Mouse (Mus musculus) heart, postnatal 14 days (tissue): ENCODE data around the gene Sebox. TPM values are rescaled to one million over a fixed set of nuclear protein-coding genes. Genes with fewer than 3 reads are reported as not detected.

ENCODE experiments used
- DNase-seq, 2 experiments: peaks; one replicate each; pipeline ENCODE4 v3.0.0; 2021 to 2022
- intact Hi-C: fragments of 180-260 bp; cut with DNase I; formaldehyde crosslinking; loops from one replicate; pipeline ENCODE4 v1.15.1; 2025
- total RNA-seq, 2 experiments: library from RNA; stranded (reverse); gene quantifications; 2 replicates each; pipeline ENCODE4 v1.2.3; 2021

The Sebox gene
- total RNA-seq, 2 experiments from 2014 or later = not detected

GRCm38 (mm10) chr11:78497071-78497541 is 6.1 kb upstream of the Sebox start:
- intact Hi-C loops = no loop called here
- DNase-seq = peak in 1 of 2 experiments; percentile 17

- DNase-seq = peak; percentile 83 to 87
- intact Hi-C loops = no loop called here
Observed at GRCm38 (mm10) chr11:78497544-78498522, 5.4 kb upstream of the Sebox start, which contains the start of gene Sarm1. Sarm1 (minus strand) TSS chr11:78497754.

- intact Hi-C loops = no loop called here
- DNase-seq = peak; percentile 25 to 49
Observed at GRCm38 (mm10) chr11:78499004-78499403, 4.2 kb upstream of the Sebox start, which contains the start of gene Vtn. Vtn (plus strand) TSS chr11:78499091.

- intact Hi-C loops = no loop called here
- no peak for DNase-seq
Observed at GRCm38 (mm10) chr11:78499543-78499942, 3.7 kb upstream of the Sebox start.

- DNase-seq = no peak
- intact Hi-C loops = no loop called here
Observed at GRCm38 (mm10) chr11:78500623-78501202, 2.5 kb upstream of the Sebox start.

GRCm38 (mm10) chr11:78501529-78501928 is 1.7 kb upstream of the Sebox start:
- intact Hi-C loops = no loop called here
- no peak for DNase-seq

GRCm38 (mm10) chr11:78505430-78505829 is 2.2 kb downstream of the Sebox start:
- intact Hi-C loops = no loop called here
- no peak for DNase-seq

- DNase-seq = no peak
- intact Hi-C loops = no loop called here
Observed at GRCm38 (mm10) chr11:78509148-78509547, 5.9 kb downstream of the Sebox start.

- intact Hi-C loops = no loop called here
- peak; percentile 92 to 93 for DNase-seq
Observed at GRCm38 (mm10) chr11:78512025-78512957, 9.0 kb downstream of the Sebox start, which contains the start of the genes Tmem199 and Poldip2. Tmem199 (minus strand) TSS chr11:78512172. Poldip2 (plus strand) TSS chr11:78512193.

GRCm38 (mm10) chr11:78513106-78513790 is 10.0 kb downstream of the Sebox start:
- intact Hi-C loops = no loop called here
- no peak for DNase-seq

GRCm38 (mm10) chr11:78515549-78516325 is 12.5 kb downstream of the Sebox start:
- DNase-seq = no peak
- intact Hi-C loops = no loop called here

- intact Hi-C loops = no loop called here
- no peak for DNase-seq
Observed at GRCm38 (mm10) chr11:78518931-78519330, 15.7 kb downstream of the Sebox start.

GRCm38 (mm10) chr11:78521880-78522279 is 18.6 kb downstream of the Sebox start:
- peak in 1 of 2 experiments; percentile 36 for DNase-seq
- intact Hi-C loops = no loop called here

GRCm38 (mm10) chr11:78522481-78522997 is 19.3 kb downstream of the Sebox start:
- DNase-seq = no peak

GRCm38 (mm10) chr11:78523241-78523955 is 20.2 kb downstream of the Sebox start:
- intact Hi-C loops = no loop called here
- DNase-seq = no peak

More at GRCm38 (mm10) chr11:78522481-78522997, 19.3 kb downstream of the Sebox start:
- intact Hi-C loops = no loop called here

GRCm38 (mm10) chr11:78524838-78525237 is 21.6 kb downstream of the Sebox start:
- intact Hi-C loops = no loop called here
- DNase-seq = no peak

GRCm38 (mm10) chr11:78528714-78529113 is 25.5 kb downstream of the Sebox start:
- DNase-seq = no peak
- intact Hi-C loops = no loop called here

- no peak for DNase-seq
- intact Hi-C loops = no loop called here
Observed at GRCm38 (mm10) chr11:78530001-78530400, 26.8 kb downstream of the Sebox start.
